Mouse (Mus musculus): Measurements from ENCODE around the gene Apold1. TPM values are rescaled to one million over a fixed set of nuclear protein-coding genes. Genes with fewer than 3 reads are reported as not detected.

Gene Apold1
- polyA plus RNA-seq, 1 experiment from 2014 or later, result 2.8 TPM

DNA sequence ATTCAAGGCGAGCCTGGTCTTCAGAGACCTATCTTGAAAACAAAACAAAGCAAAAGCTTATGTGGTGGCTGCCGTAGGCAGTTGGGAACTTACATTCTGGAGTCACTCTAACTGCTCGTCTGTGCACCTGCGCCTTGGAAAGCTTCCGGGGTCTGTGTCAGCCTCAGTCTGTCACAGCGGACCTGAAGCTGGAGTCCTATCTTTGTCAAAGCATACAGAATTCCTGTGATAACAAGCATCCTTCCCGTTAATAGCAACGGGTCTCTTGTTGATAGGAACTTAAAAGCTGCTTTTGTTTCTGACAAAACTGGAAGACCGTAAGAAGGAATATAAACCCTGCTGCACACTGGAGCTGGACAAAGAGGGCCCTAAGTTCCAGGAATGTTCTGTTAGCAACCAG lies 6.9 kb downstream of the Apold1 start:
- no peak overlapping the region for H3K4me3 ChIP-seq
- no peaks in the 10 kb centered on the region for H3K9me3 ChIP-seq (replicated peaks)
- no peaks in the 10 kb centered on the region for H3K36me3 ChIP-seq
- H3K27ac ChIP-seq (replicated peaks), result no peak overlapping the region
- DNase-seq (ENCODE audit: low spot score), result no peak
- H3K27me3 ChIP-seq (ENCODE audit: low read depth, poor library complexity, severe bottlenecking), result peaks cover 9% of the 10 kb centered on the region
- WGBS, result 83% methylated on average over 9 of the region's 9 CpGs
- H3K4me1 ChIP-seq, result peaks cover 19% of the 10 kb centered on the region

DNA sequence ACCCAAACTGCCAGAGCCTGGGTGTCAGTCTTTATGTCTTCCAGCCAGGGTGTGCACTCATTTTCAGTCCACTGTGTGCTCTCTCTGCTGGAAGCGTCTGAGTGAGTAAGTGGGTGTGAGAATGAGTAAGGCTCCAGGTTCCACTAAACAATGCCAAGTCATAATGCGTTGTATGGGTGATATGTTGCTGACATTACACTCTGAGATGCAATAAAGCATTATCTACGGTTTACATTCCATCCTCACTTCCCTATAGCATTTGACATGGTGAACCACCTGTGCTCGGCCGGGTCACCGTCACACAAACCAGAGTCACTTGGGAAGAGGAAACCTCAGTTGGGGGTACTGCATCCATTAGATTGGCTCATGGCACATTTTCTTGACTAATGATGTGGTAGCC lies 9.2 kb downstream of the Apold1 start:
- Histone ChIP-seq H3K9me3 (replicated peaks) (no peaks in the 10 kb centered on the region), H3K27ac (replicated peaks) (no peak overlapping the region), H3K27me3 (ENCODE audit: low read depth, poor library complexity, severe bottlenecking) (no peaks in the 10 kb centered on the region), H3K4me1 (0 out of 2 replicates have a peak, but pooled peaks cover 4% of the 10 kb centered on the region), H3K36me3 (no peaks in the 10 kb centered on the region), H3K4me3 (no peak overlapping the region)
- DNase-seq (ENCODE audit: low spot score), result no peak
- 91% methylated on average over 6 of the region's 6 CpGs for WGBS

DNA sequence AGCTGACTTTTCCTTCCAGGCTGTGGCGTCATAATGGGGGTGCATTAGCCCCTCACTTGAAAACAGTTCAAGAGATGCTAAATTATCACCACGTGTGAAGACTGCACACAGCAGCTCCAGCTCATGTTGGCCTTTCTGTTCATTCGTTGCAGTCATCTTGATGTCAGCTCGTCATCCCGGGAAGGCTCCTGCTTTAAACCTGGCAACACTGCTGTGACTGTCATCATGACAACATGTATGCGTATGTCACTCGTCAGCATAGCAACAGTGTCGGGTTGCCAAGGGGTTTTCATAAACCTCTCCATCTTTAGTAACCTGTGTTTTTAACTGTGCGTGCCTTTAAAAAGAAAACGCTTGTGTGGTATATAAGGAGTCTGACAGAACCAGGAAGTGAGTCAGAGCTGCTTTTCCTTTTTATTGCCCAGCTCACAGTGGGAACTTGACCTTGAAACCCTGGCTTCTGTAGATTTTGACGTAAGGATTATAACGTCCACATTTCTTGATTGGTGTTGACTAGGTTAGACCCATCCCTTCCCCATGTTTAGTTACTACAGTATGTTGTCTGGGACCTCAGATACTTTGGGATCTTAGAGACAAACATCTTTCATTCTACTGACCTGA lies 12.6 kb downstream of the Apold1 start:
- H3K27ac ChIP-seq (replicated peaks), result no peak overlapping the region
- no peaks in the 10 kb centered on the region for H3K27me3 ChIP-seq (ENCODE audit: low read depth, poor library complexity, severe bottlenecking)
- no peaks in the 10 kb centered on the region for H3K9me3 ChIP-seq (replicated peaks)
- WGBS, result 85% methylated on average over 12 of the region's 12 CpGs
- no peaks in the 10 kb centered on the region for H3K4me1 ChIP-seq
- no peak for DNase-seq (ENCODE audit: low spot score)
- H3K36me3 ChIP-seq, result no peaks in the 10 kb centered on the region
- no peak overlapping the region for H3K4me3 ChIP-seq

DNA sequence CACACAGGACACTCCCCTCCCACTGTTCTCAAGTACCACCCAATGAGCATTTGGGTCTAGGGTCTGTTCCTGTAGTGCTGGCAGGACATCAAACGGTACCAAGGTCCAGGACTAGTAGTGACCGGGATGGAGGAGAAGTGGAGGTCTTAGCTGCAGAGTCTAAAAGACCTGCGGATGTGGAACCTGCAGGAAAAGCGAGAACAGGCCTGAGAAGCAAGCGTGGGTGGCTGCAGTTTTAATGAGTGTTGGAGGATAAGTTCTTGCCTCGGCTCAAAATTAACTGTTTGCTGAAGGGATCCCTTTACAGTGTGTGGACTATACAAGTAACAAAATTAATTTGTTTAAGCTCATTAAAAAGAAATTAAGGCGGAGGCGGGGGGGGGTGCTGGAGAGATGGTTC lies 13.5 kb downstream of the Apold1 start:
- Histone ChIP-seq H3K27me3 (ENCODE audit: low read depth, poor library complexity, severe bottlenecking) (no peaks in the 10 kb centered on the region), H3K36me3 (no peaks in the 10 kb centered on the region), H3K4me1 (no peaks in the 10 kb centered on the region), H3K27ac (replicated peaks) (no peak overlapping the region), H3K4me3 (no peak overlapping the region), H3K9me3 (replicated peaks) (no peaks in the 10 kb centered on the region)
- DNase-seq (ENCODE audit: low spot score), result no peak
- WGBS, result 85% methylated on average over 8 of the region's 8 CpGs

DNA sequence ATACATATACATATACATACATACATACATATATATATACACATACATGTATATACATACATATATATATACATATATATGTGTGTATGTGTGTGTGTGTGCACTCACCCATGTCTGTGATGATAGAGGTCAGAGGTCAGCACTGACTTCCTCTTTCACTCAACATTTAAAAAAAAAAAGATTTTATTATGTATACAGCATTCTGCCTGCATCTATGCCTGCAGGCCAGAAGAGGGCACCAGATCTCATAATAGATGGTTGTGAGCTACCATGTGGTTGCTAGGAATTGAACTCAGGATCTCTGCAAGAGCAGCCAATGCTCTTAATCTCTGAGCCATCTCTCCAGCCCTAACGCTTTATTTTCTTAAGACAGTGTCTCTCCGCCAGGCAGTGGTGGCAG lies 15.4 kb downstream of the Apold1 start:
- H3K4me1 ChIP-seq, result no peaks in the 10 kb centered on the region
- no peak overlapping the region for H3K4me3 ChIP-seq
- H3K27ac ChIP-seq (replicated peaks), result no peak overlapping the region
- H3K27me3 ChIP-seq (ENCODE audit: low read depth, poor library complexity, severe bottlenecking), result no peaks in the 10 kb centered on the region
- H3K36me3 ChIP-seq, result no peaks in the 10 kb centered on the region
- DNase-seq (ENCODE audit: low spot score), result no peak
- WGBS, result 86% methylated on average over 2 of the region's 2 CpGs
- no peaks in the 10 kb centered on the region for H3K9me3 ChIP-seq (replicated peaks)

DNA sequence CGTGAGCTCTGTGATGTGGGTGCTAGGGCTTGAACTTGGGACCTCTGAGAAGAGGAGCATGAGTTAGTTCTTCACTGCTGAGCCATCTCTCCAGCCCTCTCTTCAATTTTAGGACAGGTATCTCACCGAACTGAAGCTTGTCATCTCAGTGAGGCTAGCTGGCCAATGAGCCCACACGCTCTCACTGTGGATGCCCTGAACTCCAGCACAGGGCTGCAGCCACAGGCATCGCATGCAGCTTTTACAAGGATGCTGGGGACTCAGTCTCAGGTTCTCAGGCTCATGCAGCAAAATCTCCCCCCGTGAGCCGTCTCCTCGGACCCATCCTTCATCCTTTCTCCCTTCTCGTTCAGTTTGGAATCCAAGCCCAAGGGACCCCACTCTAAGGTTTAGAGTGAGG lies 16.6 kb downstream of the Apold1 start:
- Histone ChIP-seq H3K9me3 (replicated peaks) (no peaks in the 10 kb centered on the region), H3K36me3 (no peaks in the 10 kb centered on the region), H3K27me3 (ENCODE audit: low read depth, poor library complexity, severe bottlenecking) (no peaks in the 10 kb centered on the region), H3K27ac (replicated peaks) (no peak overlapping the region), H3K4me1 (no peaks in the 10 kb centered on the region), H3K4me3 (no peak overlapping the region)
- WGBS, result 88% methylated on average over 8 of the region's 8 CpGs
- DNase-seq (ENCODE audit: low spot score), result no peak

DNA sequence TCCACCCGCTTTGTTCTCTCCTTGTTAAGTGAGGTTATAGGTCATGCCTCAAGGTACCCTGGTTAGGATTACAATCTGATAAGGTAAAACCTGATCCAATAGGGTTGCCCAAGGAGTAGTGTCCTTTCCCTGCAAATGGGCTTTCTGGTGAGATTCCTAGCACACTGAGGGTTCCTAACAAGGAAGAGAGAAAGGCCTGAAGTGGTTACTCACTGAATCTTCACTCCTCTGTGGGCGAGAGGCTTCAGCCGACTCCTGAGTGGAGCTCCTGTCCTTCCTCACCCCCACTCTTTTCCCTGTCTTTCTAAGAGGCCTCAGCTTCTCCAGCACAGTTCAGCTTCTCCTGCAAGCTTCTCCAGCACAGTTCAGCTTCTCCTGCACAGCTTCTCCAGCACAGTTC lies 17.3 kb downstream of the Apold1 start:
- DNase-seq (ENCODE audit: low spot score), result no peak
- no peaks in the 10 kb centered on the region for H3K9me3 ChIP-seq (replicated peaks)
- no peaks in the 10 kb centered on the region for H3K36me3 ChIP-seq
- no peaks in the 10 kb centered on the region for H3K27me3 ChIP-seq (ENCODE audit: low read depth, poor library complexity, severe bottlenecking)
- no peak overlapping the region for H3K4me3 ChIP-seq
- H3K4me1 ChIP-seq, result no peaks in the 10 kb centered on the region
- H3K27ac ChIP-seq (replicated peaks), result no peak overlapping the region
- WGBS, result 82% methylated on average over 3 of the region's 3 CpGs

DNA sequence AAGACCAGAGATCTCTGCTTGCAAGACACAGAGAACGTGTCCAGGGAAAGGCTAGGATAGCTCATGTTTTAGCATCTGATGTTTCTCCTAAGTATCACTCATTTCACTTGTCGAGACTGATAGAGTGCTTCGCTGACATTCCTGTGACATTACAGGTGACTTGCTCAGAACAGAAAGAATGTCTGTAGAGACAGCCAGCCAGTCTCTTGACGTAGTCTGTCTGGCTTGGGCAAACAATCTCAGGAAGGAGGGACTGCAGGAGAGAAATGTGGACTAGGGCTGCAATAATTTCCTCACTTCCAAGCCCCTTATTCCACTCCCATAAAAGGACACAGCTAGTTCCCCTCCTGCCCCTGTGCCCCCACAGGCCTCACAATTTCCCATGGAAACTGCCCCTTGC lies 18.8 kb downstream of the Apold1 start:
- Histone ChIP-seq H3K4me3 (no peak overlapping the region), H3K9me3 (replicated peaks) (no peaks in the 10 kb centered on the region)

DNA sequence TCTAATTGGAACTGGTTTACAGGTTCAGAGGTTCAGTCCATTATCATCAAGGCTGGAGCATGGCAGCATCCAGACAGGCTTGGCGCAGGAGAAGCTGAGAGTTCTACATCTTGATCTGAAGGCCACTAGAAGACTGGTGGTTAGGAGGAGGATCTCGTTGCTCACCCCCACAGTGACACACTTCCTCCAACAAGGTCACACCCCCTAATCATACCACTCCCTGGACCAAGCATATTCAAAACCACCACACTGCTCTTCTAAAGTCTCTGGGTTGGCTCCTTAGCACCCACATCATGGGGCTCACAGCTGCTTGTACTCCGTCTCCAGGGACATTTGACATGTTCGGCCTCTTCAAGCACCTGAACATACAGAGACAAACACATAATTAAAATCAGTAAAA lies 20.5 kb downstream of the Apold1 start:
- H3K4me1 ChIP-seq, result no peaks in the 10 kb centered on the region
- WGBS, result 86% methylated on average over 4 of the region's 4 CpGs
- H3K27me3 ChIP-seq (ENCODE audit: low read depth, poor library complexity, severe bottlenecking), result no peaks in the 10 kb centered on the region
- DNase-seq (ENCODE audit: low spot score), result no peak
- no peaks in the 10 kb centered on the region for H3K36me3 ChIP-seq
- H3K27ac ChIP-seq (replicated peaks), result no peak overlapping the region
- no peaks in the 10 kb centered on the region for H3K9me3 ChIP-seq (replicated peaks)
- H3K4me3 ChIP-seq, result no peak overlapping the region

More for the DNA sequence above, 18.8 kb downstream of the Apold1 start:
- 76% methylated on average over 4 of the region's 4 CpGs for WGBS
- no peaks in the 10 kb centered on the region for H3K27me3 ChIP-seq (ENCODE audit: low read depth, poor library complexity, severe bottlenecking)
- no peak overlapping the region for H3K27ac ChIP-seq (replicated peaks)
- H3K4me1 ChIP-seq, result no peaks in the 10 kb centered on the region
- no peak for DNase-seq (ENCODE audit: low spot score)
- no peaks in the 10 kb centered on the region for H3K36me3 ChIP-seq

DNA sequence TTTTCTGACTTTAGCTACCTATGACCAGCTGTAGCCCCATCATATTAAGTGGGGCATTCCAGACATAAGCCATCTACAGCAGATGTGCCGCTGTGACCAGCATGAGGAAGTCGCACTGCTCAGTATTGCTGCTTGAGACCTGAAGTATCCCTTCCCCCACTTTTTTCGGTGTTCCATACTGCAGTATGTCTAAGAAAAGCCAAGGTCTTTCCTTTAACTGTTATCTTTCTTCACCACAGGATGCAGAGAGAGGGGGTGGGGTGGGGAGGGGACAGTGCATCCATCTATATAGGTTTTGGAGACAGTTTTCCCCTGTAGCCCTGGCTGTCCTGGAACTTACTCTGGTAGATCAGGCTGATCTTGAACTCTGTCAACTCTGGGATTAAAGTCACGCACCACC lies 24.9 kb downstream of the Apold1 start:
- no peak for DNase-seq (ENCODE audit: low spot score)

DNA sequence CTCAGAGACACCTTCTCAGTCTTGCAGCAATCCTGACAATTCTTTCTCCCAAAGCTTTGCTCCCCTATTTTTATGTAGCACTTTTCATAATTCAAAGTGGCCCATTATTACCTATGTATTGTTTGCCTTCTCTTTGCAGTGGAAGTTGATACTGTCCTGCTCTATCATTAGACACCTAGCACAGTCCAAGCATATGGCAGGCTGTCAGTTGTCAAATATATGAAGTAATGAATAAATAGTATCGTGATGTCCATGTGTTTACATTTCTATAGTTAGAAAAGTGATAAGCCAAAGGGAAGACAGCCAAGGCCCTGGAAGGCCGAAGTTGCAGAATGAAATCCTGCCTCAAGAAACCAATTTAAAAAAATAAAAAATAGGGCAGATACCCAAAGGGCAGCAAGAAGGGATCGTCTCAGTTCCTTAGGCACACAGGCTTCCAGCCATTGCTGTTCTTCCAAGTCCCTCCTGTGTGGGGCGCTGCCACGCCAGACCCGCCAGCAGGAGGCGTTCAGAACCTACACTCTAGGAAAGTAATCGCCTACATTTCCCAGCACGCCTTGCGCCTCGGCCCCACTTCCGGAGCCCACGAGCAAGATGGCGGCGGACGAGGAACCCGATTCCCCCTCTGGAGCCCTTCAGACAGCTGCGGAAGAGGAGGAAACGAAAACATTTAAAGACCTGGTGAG lies 29.7 kb downstream of the Apold1 start, which contains the start of gene Ddx47:
TSS of gene Ddx47 (plus strand) at position 565 of the 686 bp plus-strand sequence.
- peak within 1 kb of the TSS; percentile 89 for H3K4me3 ChIP-seq
- H3K27ac ChIP-seq (replicated peaks), result peak within 1 kb of the TSS; percentile 85
- no peaks in the 10 kb centered on the region for H3K27me3 ChIP-seq (ENCODE audit: low read depth, poor library complexity, severe bottlenecking)
- WGBS, result 7% methylated on average over 19 of the region's 19 CpGs
- H3K9me3 ChIP-seq (replicated peaks), result no peaks in the 10 kb centered on the region
- peak; percentile 94 for DNase-seq (ENCODE audit: low spot score)
- H3K36me3 ChIP-seq, result peaks cover 31% of the 10 kb centered on the region
- H3K4me1 ChIP-seq, result peaks cover 7% of the 10 kb centered on the region

More for the DNA sequence above, 24.9 kb downstream of the Apold1 start:
- no peaks in the 10 kb centered on the region for H3K27me3 ChIP-seq (ENCODE audit: low read depth, poor library complexity, severe bottlenecking)
- no peak overlapping the region for H3K4me3 ChIP-seq
- 92% methylated on average over 4 of the region's 4 CpGs for WGBS
- no peak overlapping the region for H3K27ac ChIP-seq (replicated peaks)
- H3K4me1 ChIP-seq, result no peaks in the 10 kb centered on the region
- H3K36me3 ChIP-seq, result no peaks in the 10 kb centered on the region
- H3K9me3 ChIP-seq (replicated peaks), result no peaks in the 10 kb centered on the region

DNA sequence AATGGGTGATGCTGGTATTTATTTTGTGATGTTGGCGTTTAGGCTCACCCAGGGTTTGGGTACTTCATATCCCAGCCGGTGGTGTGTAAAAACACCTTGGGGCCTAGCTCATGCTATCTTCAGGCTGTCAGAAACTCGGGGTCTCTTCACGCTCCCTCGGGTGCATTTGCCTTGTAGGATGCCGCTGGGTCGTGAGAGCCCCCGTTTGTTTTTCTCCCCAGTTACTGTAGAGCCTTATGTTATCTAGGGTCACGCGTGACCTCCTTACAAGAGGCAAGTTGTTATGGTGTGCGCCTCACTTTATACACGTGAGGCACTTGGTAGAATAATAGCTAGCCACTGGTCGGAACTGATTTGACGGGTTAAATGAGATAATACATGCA lies 30.2 kb downstream of the Apold1 start:
- Histone ChIP-seq H3K27ac (replicated peaks) (peak overlapping the region; percentile 85), H3K4me3 (peak overlapping the region; percentile 89), H3K36me3 (peaks cover 37% of the 10 kb centered on the region), H3K9me3 (replicated peaks) (no peaks in the 10 kb centered on the region), H3K27me3 (ENCODE audit: low read depth, poor library complexity, severe bottlenecking) (no peaks in the 10 kb centered on the region), H3K4me1 (peaks cover 7% of the 10 kb centered on the region)
- WGBS, result 3% methylated on average over 14 of the region's 14 CpGs
- no peak for DNase-seq (ENCODE audit: low spot score)

DNA sequence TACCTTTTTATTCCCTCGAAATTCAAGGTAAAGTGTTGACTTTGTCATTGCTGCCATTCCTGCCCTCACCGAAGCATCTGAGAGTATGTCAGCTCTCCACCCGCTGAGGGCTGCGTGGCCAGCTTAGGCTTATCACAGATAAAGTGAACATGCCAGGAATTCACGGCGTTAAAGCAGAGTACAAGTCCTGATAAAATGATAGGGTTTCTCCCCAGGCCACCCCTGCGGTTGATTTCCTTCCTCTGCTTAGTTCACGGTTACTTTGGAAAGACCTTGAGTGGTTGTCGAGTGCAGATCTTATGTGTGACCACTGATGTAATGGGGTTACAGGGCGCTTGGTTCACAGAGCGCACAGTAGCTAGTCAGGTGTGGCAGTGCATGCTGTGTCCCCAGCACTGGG lies 35.7 kb downstream of the Apold1 start:
- Histone ChIP-seq H3K27me3 (ENCODE audit: low read depth, poor library complexity, severe bottlenecking) (no peaks in the 10 kb centered on the region), H3K36me3 (peaks cover 91% of the 10 kb centered on the region), H3K4me1 (peaks cover 3% of the 10 kb centered on the region), H3K4me3 (no peak overlapping the region), H3K9me3 (replicated peaks) (no peaks in the 10 kb centered on the region), H3K27ac (replicated peaks) (no peak overlapping the region)
- DNase-seq (ENCODE audit: low spot score), result no peak
- WGBS, result 97% methylated on average over 11 of the region's 11 CpGs
